Mouse (Mus musculus) hindbrain, embryonic 13.5 days (tissue): Measurements from ENCODE around the gene Gstm2. TPM values are rescaled to one million over a fixed set of nuclear protein-coding genes. Genes with fewer than 3 reads are reported as not detected.
"Not testable (repeated sequence)": the region's sequence is repeated elsewhere in the genome, so short reads cannot be mapped to it uniquely, and the experiment has no call there.

Experiments used
- ATAC-seq: fragments of 200-750 bp; cut with Nextera tagmentation; 2 replicates; pipeline ENCODE4 v1.8.0; 2017; ENCODE audit warnings: moderate TSS enrichment; ENCODE audit not compliant: low FRiP score
- H3K27ac ChIP-seq: fragments of 300-500 bp; sonication (generic); 2 replicates; pipeline ENCODE4 v1.5.1; 2015; ENCODE audit warnings: inconsistent platforms, mild to moderate bottlenecking, moderate library complexity
- H3K27me3 ChIP-seq: fragments of 300-500 bp; sonication (generic); 2 replicates; pipeline ENCODE4 v1.6.1; 2015; ENCODE audit warnings: mild to moderate bottlenecking, inconsistent platforms
- H3K36me3 ChIP-seq: fragments of 300-500 bp; sonication (generic); 2 replicates; pipeline ENCODE4 v1.6.1; 2015; ENCODE audit warnings: mild to moderate bottlenecking, inconsistent platforms
- H3K4me1 ChIP-seq: fragments of 300-500 bp; sonication (generic); replicated peaks from 2 replicates; pipeline ENCODE4 v1.6.1; 2015; ENCODE audit warnings: inconsistent platforms
- H3K4me2 ChIP-seq: fragments of 300-500 bp; sonication (generic); 2 replicates; pipeline ENCODE4 v1.6.1; 2015; ENCODE audit warnings: inconsistent platforms, mild to moderate bottlenecking, moderate library complexity
- H3K4me3 ChIP-seq: fragments of 300-500 bp; sonication (generic); 2 replicates; pipeline ENCODE4 v1.5.1; 2015; ENCODE audit warnings: mild to moderate bottlenecking, inconsistent platforms
- H3K9ac ChIP-seq: fragments of 300-500 bp; sonication (generic); 2 replicates; pipeline ENCODE4 v1.6.1; 2015; ENCODE audit warnings: mild to moderate bottlenecking, inconsistent platforms
- H3K9me3 ChIP-seq: fragments of 300-500 bp; sonication (generic); 2 replicates; pipeline ENCODE4 v1.6.1; 2016; ENCODE audit warnings: inconsistent platforms
- WGBS: fragments of 180-500 bp; shearing (Covaris S2); methylation state at CpG from one replicate; pipeline ENCODE4 v1.1.7; 2015; 5-methylcytosine and 5-hydroxymethylcytosine counted together
- polyA plus RNA-seq: library from polyadenylated mRNA; unstranded; fragments of >200 nt; fragmentation: Nextera tagmentation; extraction: Ambion mirVana; gene quantifications from 2 replicates; pipeline ENCODE4 v1.2.1, GENCODE M21; 2015

Gene Gstm2
- polyA plus RNA-seq, 1 experiment from 2014 or later = 10.0 TPM

DNA sequence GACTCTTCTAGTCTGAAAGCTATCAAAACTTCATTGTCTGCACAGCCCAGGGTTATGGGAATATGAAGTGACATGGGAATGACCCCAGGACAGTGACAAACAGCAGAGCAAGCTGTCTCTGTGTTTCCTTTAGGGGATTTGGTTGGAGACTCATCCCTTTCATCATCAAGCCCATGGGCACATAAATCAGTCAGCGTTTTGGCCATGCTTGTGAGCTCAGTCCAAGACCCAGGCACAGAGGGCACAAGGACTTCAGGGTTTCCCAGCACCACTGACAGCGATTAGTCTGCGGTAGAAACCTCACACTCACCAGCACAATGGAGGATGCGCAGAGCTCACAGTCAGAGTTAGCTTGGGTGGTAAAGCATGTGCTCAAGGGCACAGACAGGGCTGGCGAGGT lies 32.3 kb downstream of the Gstm2 start:
- Histone ChIP-seq H3K4me2 (no peak overlapping the region), H3K9ac (no peak overlapping the region), H3K4me3 (no peak overlapping the region), H3K36me3 (no peaks in the 10 kb centered on the region), H3K27me3 (0 out of 2 replicates have a peak, but pooled peaks cover 3% of the 10 kb centered on the region), H3K4me1 (0 out of 2 replicates have a peak, but pooled peaks cover 5% of the 10 kb centered on the region), H3K9me3 (no peaks in the 10 kb centered on the region), H3K27ac (no peak overlapping the region)
- 89% methylated on average over 5 of the region's 5 CpGs for WGBS
- peak; percentile 49; the same call in 1 of the 2 replicates for ATAC-seq

GRCm38 (mm10) chr3:107953328-107953755 lies 32.9 kb downstream of the Gstm2 start:
- no peak overlapping the region for H3K4me2 ChIP-seq
- H3K9me3 ChIP-seq = no peaks in the 10 kb centered on the region
- H3K4me1 ChIP-seq = 0 out of 2 replicates have a peak, but pooled peaks cover 5% of the 10 kb centered on the region
- no peaks in the 10 kb centered on the region for H3K36me3 ChIP-seq
- no peak overlapping the region for H3K9ac ChIP-seq
- H3K27ac ChIP-seq = no peak overlapping the region
- no peak overlapping the region for H3K4me3 ChIP-seq
- ATAC-seq = peak; percentile 68; the same call in 1 of the 2 replicates
- 20% methylated on average over 6 of the region's 6 CpGs for WGBS
- 0 out of 2 replicates have a peak, but pooled peaks cover 3% of the 10 kb centered on the region for H3K27me3 ChIP-seq

DNA sequence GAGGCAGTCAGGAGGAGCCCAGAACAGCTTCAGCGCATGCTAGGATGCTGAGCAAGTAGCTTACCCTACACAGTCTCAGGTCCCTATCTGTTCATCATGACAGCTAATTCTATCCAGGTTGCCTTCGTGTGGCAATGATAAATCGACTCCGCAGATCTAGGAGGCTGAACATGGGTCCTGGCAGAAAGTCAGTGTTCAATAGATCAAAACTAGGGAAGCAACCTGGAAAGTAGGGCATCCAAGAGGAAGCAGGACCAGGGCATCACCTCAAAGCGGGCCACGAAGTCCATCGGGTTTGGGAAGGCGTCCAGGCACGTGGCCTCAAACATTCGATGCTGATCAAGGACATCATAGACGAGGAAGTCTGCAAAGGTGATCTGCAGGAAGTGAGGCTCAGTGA lies 35.7 kb downstream of the Gstm2 start:
- no peak for ATAC-seq
- Histone ChIP-seq H3K36me3 (no peaks in the 10 kb centered on the region), H3K9ac (no peak overlapping the region), H3K4me3 (no peak overlapping the region), H3K4me1 (0 out of 2 replicates have a peak, but pooled peaks cover 5% of the 10 kb centered on the region), H3K4me2 (no peak overlapping the region), H3K27me3 (0 out of 2 replicates have a peak, but pooled peaks cover 3% of the 10 kb centered on the region), H3K27ac (no peak overlapping the region), H3K9me3 (no peaks in the 10 kb centered on the region)
- 88% methylated on average over 11 of the region's 11 CpGs for WGBS

- not testable (repeated sequence) for H3K4me3 ChIP-seq, H3K4me2 ChIP-seq, H3K9ac ChIP-seq, H3K36me3 ChIP-seq, H3K27ac ChIP-seq, H3K9me3 ChIP-seq, H3K4me1 ChIP-seq, ATAC-seq, H3K27me3 ChIP-seq
- 91% methylated on average over 1 of the region's 1 CpGs for WGBS
These were observed 36.8 kb downstream of the Gstm2 start for GRCm38 (mm10) chr3:107949461-107949860.

GRCm38 (mm10) chr3:107945729-107946128 lies 40.5 kb downstream of the Gstm2 start:
- H3K4me1 ChIP-seq = peaks cover 18% of the 10 kb centered on the region
- H3K9me3 ChIP-seq = no peaks in the 10 kb centered on the region
- no peak for ATAC-seq
- H3K4me3 ChIP-seq = no peak overlapping the region
- H3K4me2 ChIP-seq = no peak overlapping the region
- no peak overlapping the region for H3K27ac ChIP-seq
- WGBS = 58% methylated on average over 4 of the region's 4 CpGs
- H3K36me3 ChIP-seq = no peaks in the 10 kb centered on the region
- H3K27me3 ChIP-seq = 0 out of 2 replicates have a peak, but pooled peaks cover 3% of the 10 kb centered on the region
- H3K9ac ChIP-seq = no peak overlapping the region

- 21% methylated on average over 20 of the region's 20 CpGs for WGBS
- Histone ChIP-seq H3K9ac (no peak within 1 kb of the TSS), H3K4me3 (peak within 1 kb of the TSS; percentile 27), H3K9me3 (no peaks in the 10 kb centered on the region), H3K4me1 (peaks cover 32% of the 10 kb centered on the region), H3K27ac (0 out of 2 replicates have a peak within 1 kb of the TSS, but pooled peaks have one; percentile 8), H3K4me2 (peak within 1 kb of the TSS; percentile 48), H3K27me3 (no peaks in the 10 kb centered on the region), H3K36me3 (no peaks in the 10 kb centered on the region)
- peak; percentile 78 for ATAC-seq
These were observed 42.8 kb downstream of the Gstm2 start, which contains the start of gene Gstm6 for GRCm38 (mm10) chr3:107943239-107943990. Gene Gstm6 (minus strand): TSS chr3:107943749.

DNA sequence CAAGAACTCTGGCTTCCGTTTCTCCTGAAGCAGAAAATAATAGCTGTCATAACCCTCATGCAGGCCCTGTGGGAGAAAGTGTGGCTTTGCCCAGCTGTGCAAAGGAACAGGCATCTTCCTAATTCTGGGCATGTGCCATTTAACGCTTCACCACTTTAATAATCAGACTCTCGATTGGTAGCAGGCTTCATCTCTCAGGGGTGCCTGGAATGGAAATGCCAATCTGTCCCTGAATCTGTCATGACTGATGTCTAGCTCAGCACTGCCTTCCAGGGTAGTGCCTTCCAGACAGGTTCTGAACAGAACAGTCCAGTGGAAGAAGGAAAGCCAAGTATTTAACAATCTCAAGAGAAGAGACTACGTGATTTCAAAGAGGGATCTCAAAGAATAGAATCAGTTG lies 45.0 kb downstream of the Gstm2 start:
- no peaks in the 10 kb centered on the region for H3K27me3 ChIP-seq
- H3K9ac ChIP-seq = no peak overlapping the region
- H3K4me1 ChIP-seq = peaks cover 32% of the 10 kb centered on the region
- WGBS = 60% methylated on average over 4 of the region's 4 CpGs
- H3K4me2 ChIP-seq = no peak overlapping the region
- no peaks in the 10 kb centered on the region for H3K36me3 ChIP-seq
- H3K27ac ChIP-seq = no peak overlapping the region
- no peaks in the 10 kb centered on the region for H3K9me3 ChIP-seq
- ATAC-seq = no peak
- H3K4me3 ChIP-seq = no peak overlapping the region

DNA sequence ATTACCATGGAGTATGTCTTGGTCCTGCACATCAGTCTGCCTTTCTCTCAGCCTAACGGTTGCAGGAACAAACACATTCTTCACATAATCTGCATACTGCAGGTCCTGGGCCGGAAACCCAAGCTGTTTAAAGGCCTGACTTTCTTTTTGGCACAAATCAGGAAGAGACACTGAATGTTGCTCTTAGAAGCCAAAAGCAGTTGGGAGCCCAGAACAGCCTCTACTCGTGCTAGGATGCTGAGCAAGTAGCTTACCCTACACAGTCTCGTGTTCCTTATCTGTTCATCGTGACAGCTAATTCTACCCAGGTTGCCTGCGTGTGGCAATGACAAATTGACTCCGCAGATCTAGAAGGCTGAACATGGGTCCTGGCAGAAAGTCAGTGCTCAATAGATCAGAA lies 45.7 kb downstream of the Gstm2 start:
- Histone ChIP-seq H3K27me3 (no peaks in the 10 kb centered on the region), H3K9ac (no peak overlapping the region), H3K4me2 (no peak overlapping the region), H3K9me3 (no peaks in the 10 kb centered on the region), H3K36me3 (no peaks in the 10 kb centered on the region), H3K4me3 (no peak overlapping the region), H3K4me1 (peaks cover 32% of the 10 kb centered on the region), H3K27ac (no peak overlapping the region)
- ATAC-seq = no peak
- 73% methylated on average over 7 of the region's 7 CpGs for WGBS

DNA sequence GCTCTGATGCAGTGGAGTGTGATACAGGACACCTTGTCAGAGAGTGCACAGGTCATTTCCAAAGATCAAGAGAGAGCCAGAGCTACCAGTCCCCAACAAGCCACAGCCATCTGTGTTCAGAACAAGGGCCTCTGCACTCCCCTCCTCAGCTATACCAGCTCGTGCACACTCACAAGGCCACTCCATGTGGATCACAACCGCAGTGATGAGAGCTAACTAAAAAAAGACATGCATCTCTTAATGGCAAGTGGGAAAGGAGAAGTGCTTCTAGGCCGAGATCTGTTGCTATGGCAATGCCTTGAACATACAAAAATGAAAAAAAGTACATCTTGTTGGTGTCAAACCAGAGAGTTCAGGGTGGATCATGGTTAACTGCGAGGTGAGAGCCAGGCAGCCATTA lies 46.4 kb downstream of the Gstm2 start:
- Histone ChIP-seq H3K4me3 (no peak overlapping the region), H3K4me1 (peaks cover 32% of the 10 kb centered on the region), H3K27ac (no peak overlapping the region), H3K36me3 (no peaks in the 10 kb centered on the region), H3K27me3 (no peaks in the 10 kb centered on the region), H3K9ac (no peak overlapping the region), H3K9me3 (no peaks in the 10 kb centered on the region), H3K4me2 (no peak overlapping the region)
- ATAC-seq = no peak
- WGBS = 62% methylated on average over 4 of the region's 4 CpGs

GRCm38 (mm10) chr3:107939403-107939802 lies 46.9 kb downstream of the Gstm2 start:
- ATAC-seq = no peak
- H3K36me3 ChIP-seq = no peaks in the 10 kb centered on the region
- peaks cover 32% of the 10 kb centered on the region for H3K4me1 ChIP-seq
- H3K27ac ChIP-seq = no peak overlapping the region
- no peak overlapping the region for H3K4me2 ChIP-seq
- no peaks in the 10 kb centered on the region for H3K27me3 ChIP-seq
- no peak overlapping the region for H3K9ac ChIP-seq
- no peak overlapping the region for H3K4me3 ChIP-seq
- H3K9me3 ChIP-seq = no peaks in the 10 kb centered on the region
- WGBS = 53% methylated on average over 3 of the region's 3 CpGs

DNA sequence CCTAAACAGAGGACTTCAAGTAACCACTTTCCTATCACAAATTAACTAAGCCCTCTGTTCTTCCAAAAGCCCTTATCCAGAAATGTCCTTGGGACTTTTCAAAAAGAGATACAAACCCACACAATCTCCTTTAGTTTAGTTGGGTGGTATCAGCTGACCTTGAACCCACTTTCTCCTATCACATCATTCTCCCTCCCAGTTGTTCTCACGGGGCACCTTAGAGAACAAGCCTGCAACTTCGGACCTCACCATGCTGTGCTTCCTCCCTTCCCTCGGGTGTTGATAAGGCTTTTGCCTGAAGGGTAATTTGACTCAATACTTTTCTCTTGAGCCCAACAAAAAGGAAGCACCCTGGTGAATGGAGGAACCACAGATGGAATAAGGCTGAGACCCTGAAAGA lies 50.4 kb downstream of the Gstm2 start:
- no peak overlapping the region for H3K9ac ChIP-seq
- no peak overlapping the region for H3K4me2 ChIP-seq
- no peak overlapping the region for H3K4me3 ChIP-seq
- ATAC-seq = no peak
- H3K4me1 ChIP-seq = peaks cover 27% of the 10 kb centered on the region
- H3K9me3 ChIP-seq = no peaks in the 10 kb centered on the region
- 0 out of 2 replicates have a peak, but pooled peaks cover 4% of the 10 kb centered on the region for H3K27me3 ChIP-seq
- H3K27ac ChIP-seq = no peak overlapping the region
- H3K36me3 ChIP-seq = no peaks in the 10 kb centered on the region
- WGBS = 64% methylated on average over 3 of the region's 3 CpGs

DNA sequence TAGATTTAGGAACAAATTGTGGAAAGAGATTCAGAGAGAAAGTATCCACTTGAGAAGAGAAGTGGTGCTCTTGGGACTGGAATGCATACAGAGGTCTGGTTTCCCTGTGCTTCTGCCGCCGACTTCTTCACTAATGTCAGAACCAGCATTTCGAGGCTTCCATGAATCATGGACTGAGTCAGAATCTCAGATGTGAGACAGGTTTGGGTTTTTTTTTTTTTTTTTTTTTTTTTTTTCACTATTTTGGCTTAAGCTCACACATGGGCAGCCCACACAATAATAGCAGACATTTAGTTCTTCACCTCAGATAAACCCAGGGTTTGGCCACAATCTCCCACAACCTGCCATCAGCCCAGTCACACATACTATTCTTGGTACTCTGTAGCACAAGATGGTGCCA lies 51.0 kb downstream of the Gstm2 start:
- Histone ChIP-seq H3K4me1 (peaks cover 28% of the 10 kb centered on the region), H3K4me3 (no peak overlapping the region), H3K4me2 (no peak overlapping the region), H3K36me3 (no peaks in the 10 kb centered on the region), H3K9me3 (no peaks in the 10 kb centered on the region), H3K9ac (no peak overlapping the region), H3K27me3 (0 out of 2 replicates have a peak, but pooled peaks cover 4% of the 10 kb centered on the region), H3K27ac (no peak overlapping the region)
- WGBS = 95% methylated on average over 3 of the region's 3 CpGs
- ATAC-seq = no peak

DNA sequence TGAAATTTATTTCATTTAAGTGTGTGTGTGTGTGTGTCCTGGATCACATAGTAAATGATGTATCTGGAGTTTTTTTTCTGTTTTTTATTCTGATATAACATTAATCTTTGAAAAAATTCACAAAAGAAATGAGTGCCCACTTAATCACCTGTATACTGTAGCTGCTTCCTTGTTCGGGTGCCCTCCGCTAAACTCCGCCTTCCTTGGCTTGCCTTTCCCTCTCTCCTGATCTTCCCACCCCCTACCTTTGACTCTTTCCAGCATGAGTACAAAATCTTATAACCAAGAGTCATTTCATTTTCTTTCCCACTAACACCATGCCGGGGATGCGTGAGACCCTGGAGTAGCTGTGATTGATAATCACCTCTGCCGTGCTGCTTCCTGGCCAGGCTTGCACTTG lies 54.1 kb downstream of the Gstm2 start:
- WGBS = 63% methylated on average over 6 of the region's 6 CpGs
- Histone ChIP-seq H3K9ac (no peak overlapping the region), H3K4me1 (peaks cover 43% of the 10 kb centered on the region), H3K4me3 (no peak overlapping the region), H3K9me3 (no peaks in the 10 kb centered on the region), H3K36me3 (no peaks in the 10 kb centered on the region), H3K27ac (peak overlapping the region; percentile 46; the same call in 1 of the 2 replicates), H3K4me2 (no peak overlapping the region), H3K27me3 (0 out of 2 replicates have a peak, but pooled peaks cover 4% of the 10 kb centered on the region)
- 0 out of 2 replicates have a peak, but pooled peaks have one; percentile 12 for ATAC-seq
